Mouse (Mus musculus): ENCODE results near the gene Polr2f. TPM values are rescaled to one million over a fixed set of nuclear protein-coding genes. Genes with fewer than 3 reads are reported as not detected.

The Polr2f gene
- total RNA-seq, 2 experiments from 2014 or later = 137 to 150 TPM

DNA sequence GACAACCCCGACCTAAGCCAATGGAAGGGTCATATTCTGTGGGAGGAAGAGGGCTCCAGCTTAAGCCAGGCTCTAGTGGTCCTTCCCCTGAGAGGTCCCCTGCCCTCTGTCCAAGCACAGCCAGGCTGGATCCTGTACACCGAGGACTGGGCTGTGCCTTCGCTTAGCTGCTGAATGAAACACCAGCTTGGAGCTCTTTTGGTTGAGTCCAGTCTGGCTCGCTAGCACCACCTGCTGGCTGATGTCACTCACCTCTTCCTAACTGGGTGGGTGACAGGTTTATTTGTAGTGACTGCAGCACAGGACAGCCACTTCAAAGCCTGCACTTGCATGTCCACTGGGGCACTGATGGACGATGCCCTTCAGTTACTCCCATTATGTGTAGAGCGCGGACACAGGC, 7.7 kb downstream of the Polr2f start:
- DNase-seq (ENCODE audit: low spot score in 2 of 2) = peak; percentile 76 to 90

DNA sequence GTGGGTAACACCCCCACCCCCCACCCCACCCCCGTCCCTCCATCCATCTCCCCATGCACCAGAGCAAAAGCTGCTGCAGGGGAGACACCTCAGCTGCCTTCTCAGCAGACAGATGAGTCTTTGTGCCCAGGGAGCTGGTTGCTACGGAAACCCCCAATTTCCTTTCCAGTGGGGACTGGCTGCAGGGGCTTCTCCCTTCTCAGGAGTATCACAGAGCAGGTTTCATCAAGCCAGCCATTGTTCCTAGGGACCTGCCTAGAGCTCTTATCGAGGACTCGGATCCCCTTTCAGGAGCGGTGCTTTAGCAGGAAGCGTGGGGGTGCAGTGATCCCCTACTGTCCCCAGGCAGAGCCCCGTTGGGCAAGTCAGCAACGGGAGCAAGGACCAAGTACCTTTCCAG, 11.1 kb downstream of the Polr2f start:
- no peak for DNase-seq (ENCODE audit: low spot score in 2 of 2)

DNA sequence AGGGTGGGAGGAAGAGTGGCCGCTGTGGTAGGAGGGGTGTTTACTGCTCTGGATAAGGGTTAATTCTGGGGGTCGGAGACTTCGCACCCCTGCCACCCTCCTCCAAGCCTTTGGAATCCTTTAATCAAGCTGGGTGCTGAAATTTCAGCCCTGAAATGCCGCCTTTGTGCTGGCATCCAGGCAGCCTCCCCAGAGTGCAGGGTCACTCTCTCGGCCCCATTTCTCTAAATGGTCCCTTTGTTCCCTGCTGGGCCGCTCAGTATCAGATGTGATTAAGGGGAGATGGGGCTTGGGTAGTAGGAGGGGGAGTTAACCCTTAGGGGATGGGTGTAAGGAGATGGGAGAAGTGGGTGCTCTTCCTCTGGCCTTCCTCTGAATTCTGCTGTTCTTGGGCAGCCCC, 11.9 kb downstream of the Polr2f start:
- no peak for DNase-seq (ENCODE audit: low spot score in 2 of 2)

DNA sequence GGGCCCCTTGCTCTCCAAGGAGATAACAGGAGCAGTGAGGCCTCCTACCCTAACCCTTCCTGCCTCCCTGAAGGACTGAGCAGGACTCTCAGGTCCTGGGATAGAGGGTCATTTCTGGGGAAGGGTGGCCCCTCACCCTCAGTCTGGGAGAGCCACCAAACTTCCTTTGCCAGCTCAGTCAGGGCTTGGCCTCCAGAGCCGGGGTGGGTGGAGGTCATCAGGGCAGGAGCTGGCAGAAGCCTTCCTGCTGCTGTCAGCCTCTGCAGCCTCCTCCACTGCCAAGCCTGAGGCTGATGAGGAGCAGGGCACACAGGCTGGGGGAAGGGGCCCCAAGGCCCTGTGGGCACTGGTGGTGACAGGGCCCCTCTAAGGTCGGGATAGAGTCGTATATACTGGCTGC, 14.8 kb downstream of the Polr2f start:
- no peak for DNase-seq (ENCODE audit: low spot score in 2 of 2)

DNA sequence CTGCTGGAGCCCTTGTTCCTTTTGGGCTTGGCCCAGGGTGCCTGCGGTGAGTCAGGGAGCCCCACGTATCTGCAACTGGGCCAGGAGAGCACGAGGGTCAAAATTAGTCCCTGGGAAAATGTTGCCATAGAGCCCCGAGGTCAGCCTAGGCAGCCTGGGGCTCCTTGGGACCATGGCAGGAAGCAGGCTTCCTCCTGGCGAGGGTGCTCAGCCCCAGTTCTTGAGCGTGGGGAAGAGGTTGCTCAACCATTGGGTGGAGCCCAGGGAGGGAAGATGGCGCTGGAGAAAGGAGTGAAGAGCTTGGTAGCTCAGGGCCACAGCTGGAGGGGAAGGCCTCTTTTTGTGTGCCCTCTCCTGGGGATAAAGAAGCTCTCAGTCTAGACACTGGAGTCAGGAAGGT, 21.5 kb downstream of the Polr2f start:
- no peak for DNase-seq (ENCODE audit: low spot score in 2 of 2)

DNA sequence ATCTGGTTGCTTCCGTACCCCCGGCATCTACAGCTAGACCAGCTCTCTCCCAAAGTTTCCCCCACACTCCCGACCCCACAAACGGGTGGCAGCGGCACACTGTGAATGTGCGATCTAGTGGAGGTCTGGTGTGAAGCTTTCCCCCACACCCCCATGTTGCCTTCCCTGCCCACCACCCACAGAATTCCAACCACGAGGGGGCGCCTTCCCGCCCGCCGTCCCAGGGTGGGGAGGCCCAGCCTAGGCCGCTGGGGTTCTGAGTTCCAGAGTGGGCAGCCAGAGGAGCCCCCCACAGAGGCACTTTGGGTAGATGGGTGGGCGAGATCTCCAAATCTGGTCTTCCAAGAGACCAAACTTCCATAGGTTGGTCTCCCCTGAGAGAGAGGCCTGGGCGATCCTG, 22.0 kb downstream of the Polr2f start:
- DNase-seq (ENCODE audit: low spot score in 2 of 2) = no peak

DNA sequence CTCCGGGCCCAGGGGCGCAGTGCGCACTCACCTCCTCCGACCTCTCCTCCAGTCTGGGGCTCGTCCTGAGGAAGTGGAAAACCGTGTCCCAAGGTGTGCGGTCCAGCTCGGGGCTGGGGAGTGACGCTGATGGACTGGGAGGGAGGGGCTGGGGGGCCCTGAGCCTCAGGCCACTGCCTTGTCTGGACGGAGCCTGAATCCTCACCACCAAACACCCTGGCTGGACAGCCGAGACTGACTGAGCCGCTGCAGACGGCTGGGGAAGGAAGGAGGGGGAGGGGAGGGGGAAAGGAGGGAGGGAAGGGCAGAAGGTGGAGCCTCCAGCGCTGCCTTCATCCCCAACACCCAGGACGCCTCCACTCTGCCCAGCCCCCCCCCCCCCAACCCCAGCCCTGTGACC, 23.4 kb downstream of the Polr2f start:
- no peak for DNase-seq (ENCODE audit: low spot score in 2 of 2)

DNA sequence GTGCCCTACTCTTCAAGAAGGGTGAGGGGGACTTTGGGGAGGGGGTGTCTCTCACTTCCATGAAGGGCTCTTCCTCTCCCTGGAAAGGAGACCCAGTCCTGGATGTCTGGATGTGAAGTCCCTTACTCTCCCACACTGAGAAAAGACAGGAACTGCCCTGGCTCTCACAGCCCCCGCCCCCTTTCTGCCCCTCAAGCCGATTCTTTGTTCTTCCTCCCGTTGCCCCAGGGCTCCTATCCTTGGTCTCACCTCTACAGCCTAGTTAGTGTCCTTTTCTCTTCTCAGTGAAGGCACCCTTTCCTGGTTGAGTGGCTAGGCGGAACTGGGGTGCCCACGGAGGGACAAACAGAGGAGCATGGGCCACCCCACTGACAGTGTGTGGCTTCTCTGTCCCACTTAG, 24.3 kb downstream of the Polr2f start, which contains the start of gene Sox10:
Sox10 (minus strand) TSS at position 101 of the 400 bp plus-strand sequence.
- DNase-seq (ENCODE audit: low spot score in 2 of 2) = no peak

DNA sequence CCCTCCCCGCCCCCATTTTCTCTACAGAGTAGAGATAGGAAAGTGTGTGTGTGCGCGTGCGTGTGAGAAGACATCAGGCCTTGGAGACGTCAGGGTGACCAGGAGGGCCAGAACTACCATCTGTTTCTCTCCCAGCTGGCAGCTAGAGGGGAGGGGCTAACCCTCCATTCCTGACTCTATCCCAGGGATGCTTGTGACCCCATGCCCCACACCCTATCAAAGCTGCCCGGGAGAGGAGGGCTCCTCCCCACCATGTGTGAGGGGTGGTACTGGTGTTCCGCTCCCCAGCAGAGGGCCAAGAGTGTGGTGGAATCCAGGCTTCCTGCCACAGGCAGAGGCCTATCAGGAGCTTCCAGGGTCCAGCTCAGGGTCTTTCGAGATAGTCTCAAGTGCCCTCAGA, 25.9 kb downstream of the Polr2f start:
- DNase-seq (ENCODE audit: low spot score in 2 of 2) = no peak

DNA sequence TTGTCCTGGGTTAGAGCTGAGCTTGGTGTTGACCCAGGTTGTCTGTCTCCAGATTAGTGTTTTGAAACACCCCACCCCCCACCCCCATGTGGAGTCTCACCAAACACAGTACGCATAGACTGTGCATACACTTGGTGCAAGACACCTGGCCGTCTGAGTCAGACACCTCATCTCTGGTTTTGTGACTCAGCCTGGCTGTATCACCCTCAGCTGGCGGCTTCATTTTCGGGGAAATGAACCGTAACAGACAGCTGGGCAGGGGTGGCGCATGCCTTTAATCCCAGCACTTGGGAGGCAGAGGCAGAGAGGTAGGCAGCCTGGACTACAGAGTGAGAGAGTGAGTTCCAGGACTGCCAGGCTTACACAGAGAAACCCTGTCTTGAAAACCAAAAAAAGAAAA, 36.1 kb downstream of the Polr2f start:
- no peak for DNase-seq (ENCODE audit: low spot score in 2 of 2)

DNA sequence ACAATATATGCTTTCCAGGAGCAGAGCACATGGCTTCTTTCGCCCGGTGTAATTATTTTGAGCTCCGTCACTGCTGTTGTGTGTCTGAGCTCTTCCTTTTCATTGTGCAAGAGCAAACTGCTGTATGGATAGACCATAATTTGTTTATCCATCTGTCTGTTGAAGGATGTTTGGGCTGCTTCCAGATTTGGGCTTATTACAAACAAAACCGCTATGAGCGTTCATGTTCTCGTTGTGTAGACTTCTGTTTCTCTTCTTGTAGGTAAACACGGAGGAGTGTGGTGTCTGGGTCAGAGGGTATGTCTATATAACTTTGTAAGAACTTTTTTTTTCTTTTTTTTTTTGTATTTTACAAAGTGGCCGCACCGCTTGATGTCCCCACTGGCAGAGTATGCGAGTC, 44.4 kb downstream of the Polr2f start:
- DNase-seq (ENCODE audit: low spot score in 2 of 2) = no peak

DNA sequence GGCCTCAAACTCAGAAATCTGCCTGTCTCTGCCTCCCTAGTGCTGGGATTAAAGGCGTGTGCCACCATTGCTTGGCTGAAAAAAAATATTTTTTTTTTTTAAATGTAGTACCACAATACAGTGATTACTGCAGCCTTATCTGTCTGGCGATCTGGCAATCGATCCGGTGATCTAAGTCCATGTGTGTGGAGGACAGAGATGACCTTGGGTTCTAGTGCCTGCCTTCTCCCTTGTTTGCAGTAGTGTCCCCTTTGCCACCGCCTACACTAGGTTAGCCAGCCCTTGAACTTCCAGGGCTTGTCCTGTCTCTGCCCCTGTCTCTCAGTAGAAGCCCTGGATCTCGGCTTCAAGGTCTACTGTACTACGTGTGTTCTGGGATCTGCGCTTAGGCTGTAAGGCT, 47.0 kb downstream of the Polr2f start:
- no peak for DNase-seq (ENCODE audit: low spot score in 2 of 2)

DNA sequence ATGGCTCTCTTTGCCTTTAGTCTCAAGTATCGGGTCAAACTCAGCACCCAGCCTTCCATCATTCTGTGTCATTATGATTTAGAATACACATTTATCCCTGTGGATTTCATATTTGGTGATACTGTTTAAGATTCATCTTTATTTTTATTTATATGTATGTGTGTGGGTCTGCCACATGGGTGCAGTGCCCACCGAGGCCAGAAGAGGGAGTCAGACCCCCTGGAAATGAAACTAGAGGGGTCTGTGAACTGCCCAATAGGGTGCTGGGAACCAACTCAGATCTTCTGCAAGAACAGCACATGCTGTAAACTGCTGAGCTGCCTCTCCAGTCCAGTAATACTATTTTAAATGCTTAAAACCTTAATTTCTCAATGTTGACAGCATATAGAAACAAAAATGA, 50.6 kb downstream of the Polr2f start:
- DNase-seq (ENCODE audit: low spot score in 2 of 2) = no peak

DNA sequence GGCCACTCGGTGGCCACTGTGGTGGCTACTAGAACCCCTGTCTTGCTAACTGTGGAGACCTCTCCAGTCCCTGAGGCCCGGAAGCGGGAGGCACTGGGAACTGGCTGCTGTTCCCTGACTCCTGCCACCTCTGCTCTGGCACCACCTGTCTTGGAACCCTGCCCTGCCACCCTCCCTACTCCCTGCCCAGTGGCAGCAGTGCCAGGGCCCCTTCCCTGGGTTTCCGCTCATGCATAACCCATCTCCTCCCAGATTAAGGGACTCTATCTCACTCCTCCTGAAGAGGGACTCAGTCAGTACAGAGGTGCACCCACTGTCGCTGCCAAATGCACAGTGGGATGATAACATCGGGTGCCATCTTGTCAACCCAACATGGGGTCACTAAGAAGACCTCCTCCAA, 51.6 kb downstream of the Polr2f start:
- no peak for DNase-seq (ENCODE audit: low spot score in 2 of 2)

DNA sequence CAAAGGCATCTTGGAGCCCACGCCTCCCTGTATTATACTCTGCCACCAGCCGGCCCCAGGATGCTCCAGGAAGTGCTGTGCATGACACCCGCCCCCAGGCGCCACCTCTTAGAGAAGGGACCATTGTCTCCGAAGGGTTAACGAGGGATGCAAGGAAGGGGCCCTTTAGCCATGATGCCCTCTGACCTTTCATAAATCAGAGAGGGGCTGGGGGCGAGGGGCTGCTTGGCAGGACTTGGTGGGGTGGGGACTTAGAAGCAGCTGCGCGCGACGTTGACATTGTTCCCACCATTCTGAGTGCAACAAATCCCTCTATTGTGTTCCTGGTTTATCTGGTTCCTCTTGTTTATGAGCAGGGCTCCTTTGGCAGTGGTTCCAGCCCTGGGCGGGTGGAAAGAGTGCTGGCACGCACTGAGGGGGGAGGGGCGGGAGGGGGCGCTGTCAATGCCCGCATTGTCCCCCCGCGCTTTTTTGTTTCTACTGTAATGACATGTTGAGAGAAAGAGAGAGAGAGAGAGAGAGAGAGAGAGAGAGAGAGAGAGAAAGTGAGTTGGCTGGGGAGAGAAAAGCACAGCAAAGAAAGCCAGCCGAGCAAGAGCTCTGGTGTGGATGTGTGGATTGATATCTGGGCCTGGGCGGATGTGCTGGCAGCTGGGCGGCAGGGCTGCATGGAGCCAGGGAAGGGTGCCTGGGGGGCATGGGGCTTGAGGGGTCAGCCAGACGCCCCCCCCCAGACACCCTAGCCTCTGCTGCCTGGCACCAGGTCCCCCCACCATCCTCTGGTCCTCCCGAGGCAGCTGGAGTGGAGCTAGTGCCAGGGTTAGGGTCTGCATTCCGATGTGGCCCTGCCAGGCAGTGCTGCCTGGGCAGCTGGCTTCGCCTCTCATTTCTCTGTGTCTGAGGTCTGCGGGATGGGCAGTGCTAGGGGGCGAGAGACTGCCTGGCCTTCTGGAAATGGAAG, 52.4 kb downstream of the Polr2f start:
- no peak for DNase-seq (ENCODE audit: low spot score in 2 of 2)

DNA sequence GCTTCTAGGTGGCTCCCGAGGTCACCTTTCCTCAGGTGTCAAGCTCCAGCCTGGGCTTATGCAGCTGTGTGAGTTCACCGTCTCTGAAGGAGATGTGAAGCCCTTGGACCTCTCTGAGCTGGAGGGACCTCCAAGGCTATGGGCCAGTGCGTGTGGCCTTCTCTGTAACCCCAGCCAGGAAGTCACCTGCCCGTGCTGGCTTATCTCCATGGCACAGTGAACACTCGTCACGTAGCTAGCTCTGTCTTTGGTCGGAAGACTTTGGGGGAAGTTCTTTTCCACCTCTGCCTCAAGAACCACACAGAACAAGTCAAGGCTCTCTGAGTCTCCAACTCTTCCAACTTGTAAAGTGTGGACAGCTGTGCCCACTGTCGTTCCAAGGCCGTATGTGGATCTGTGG, 53.2 kb downstream of the Polr2f start:
- no peak for DNase-seq (ENCODE audit: low spot score in 2 of 2)

DNA sequence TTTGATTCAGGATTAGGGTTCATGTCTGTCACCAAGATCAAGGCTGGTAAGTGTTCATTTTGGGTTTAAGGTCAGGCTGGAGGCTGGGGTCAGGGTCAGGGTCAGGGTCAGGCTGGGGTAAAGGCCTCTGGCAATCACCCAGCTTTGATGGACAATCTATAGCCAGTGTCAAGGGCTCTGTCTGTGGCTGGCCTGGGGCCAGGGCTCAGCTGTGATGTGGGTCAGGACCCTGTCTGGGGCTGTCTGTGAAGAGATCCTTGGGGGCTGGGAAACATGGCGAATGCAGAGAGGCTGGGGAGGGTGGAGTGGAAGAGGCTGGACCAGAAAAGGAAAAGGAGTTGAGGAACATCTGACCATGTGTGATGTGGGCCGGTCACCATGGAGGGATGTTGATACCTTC, 54.1 kb downstream of the Polr2f start:
- DNase-seq (ENCODE audit: low spot score in 2 of 2) = no peak

DNA sequence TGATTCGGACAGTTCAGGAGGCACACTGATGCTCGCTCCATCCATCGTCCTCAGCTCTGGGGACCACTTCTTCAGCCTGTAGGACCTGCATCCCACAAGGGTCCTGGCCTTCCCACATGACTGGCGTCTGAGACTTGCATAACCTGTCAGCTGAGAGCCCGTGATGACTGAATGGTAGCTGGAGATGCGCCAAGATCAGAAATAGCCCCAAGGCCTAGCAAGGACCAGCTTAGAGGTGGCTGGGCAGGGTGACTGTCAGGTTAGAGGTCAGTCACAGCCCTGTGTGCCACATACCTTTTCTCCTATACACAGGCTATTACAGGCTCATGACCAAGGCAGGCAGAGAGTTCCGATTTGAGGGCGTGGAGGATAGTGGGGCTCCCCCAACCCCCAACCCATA, 54.7 kb downstream of the Polr2f start:
- peak in 1 of 2 experiments; percentile 21 for DNase-seq (ENCODE audit: low spot score in 2 of 2)

DNA sequence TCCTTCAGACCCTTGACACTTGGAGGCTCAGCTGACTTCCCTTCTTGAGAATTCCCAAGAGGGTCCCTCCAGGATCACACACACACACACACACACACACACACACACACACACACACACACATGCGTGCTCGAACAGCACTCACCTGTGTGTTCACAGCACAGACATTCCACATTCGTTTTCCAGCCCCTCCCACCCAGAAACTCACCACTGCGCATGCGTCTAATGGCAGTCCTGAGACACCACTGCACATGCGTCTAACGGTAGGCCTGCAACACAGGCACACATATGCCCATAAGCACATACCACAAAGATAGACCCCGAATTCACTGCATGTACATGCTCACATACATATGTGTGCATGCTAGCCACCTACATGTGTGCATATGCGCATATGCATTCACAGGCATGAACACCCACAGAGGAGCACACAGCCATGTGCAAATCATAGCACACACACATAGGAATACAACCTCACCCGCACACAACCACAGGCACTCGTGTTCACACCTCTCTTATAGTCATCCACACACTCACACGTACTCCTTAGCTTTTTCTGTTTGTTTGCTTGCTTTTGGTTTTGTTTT, 58.7 kb downstream of the Polr2f start:
- no peak for DNase-seq (ENCODE audit: low spot score in 2 of 2)
